Mouse (Mus musculus): ENCODE measurements at regions not wholly inside any gene's neighbourhood (a gene's known extent, or its start where the extent isn't known, plus 50 kb on each side); places are given as distances from the start of the nearest gene placed in this dataset.

GRCm38 (mm10) chr3:73134316-73134715, 76.7 kb upstream of the Slitrk3 start:
- peak; percentile 28 for DNase-seq (ENCODE audit: extremely low read depth, low read depth)

GRCm38 (mm10) chr3:73125143-73125542, 67.5 kb upstream of the Slitrk3 start:
- peak; percentile 81 for DNase-seq (ENCODE audit: extremely low read depth, low read depth)

- no peak for DNase-seq (ENCODE audit: extremely low read depth, low read depth)
Observed at GRCm38 (mm10) chr3:73109102-73109501, 51.5 kb upstream of the Slitrk3 start.
